Mouse (Mus musculus) kidney, postnatal 0 days (tissue): ENCODE measurements around the gene Nav1. TPM values are rescaled to one million over a fixed set of nuclear protein-coding genes. Genes with fewer than 3 reads are reported as not detected.
"Not testable (repeated sequence)": the region's sequence is repeated elsewhere in the genome, so short reads cannot be mapped to it uniquely, and the experiment has no call there.

ENCODE experiments used
- ATAC-seq: fragments of 200-750 bp; cut with Nextera tagmentation; replicated peaks from 2 replicates; pipeline ENCODE4 v1.8.0; 2017; ENCODE audit warnings: low read depth, moderate number of reproducible peaks, moderate TSS enrichment, moderate library complexity; ENCODE audit not compliant: low FRiP score
- DNase-seq: peaks from one replicate; pipeline ENCODE4 v3.0.0-alpha.2; 2016; ENCODE audit warnings: low spot score
- H3K27ac ChIP-seq: fragments of 300-500 bp; sonication (generic); 2 replicates; pipeline ENCODE4 v1.5.1; 2014; ENCODE audit warnings: mild to moderate bottlenecking
- H3K27me3 ChIP-seq: fragments of 300-500 bp; sonication (generic); 2 replicates; pipeline ENCODE4 v1.6.1; 2014; ENCODE audit warnings: low read length, mixed read lengths; ENCODE audit not compliant: insufficient read depth
- H3K36me3 ChIP-seq: fragments of 300-500 bp; sonication (generic); 2 replicates; pipeline ENCODE4 v1.6.1; 2014; ENCODE audit warnings: low read length, mixed read lengths; ENCODE audit not compliant: insufficient read depth
- H3K4me1 ChIP-seq: fragments of 300-500 bp; sonication (generic); replicated peaks from 2 replicates; pipeline ENCODE4 v1.6.1; 2014; ENCODE audit warnings: antibody characterized with exemption, low read length, mixed read lengths; ENCODE audit not compliant: insufficient read depth
- H3K4me2 ChIP-seq: fragments of 300-500 bp; sonication (generic); 2 replicates; pipeline ENCODE4 v1.6.1; 2014; ENCODE audit warnings: mild to moderate bottlenecking, low read length, moderate library complexity, mixed read lengths
- H3K4me3 ChIP-seq: fragments of 300-500 bp; sonication (generic); replicated peaks from 2 replicates; pipeline ENCODE4 v1.5.1; 2014; ENCODE audit warnings: low read depth, low read length
- H3K9ac ChIP-seq: fragments of 300-500 bp; sonication (generic); 2 replicates; pipeline ENCODE4 v1.6.1; 2014; ENCODE audit warnings: low read depth, low read length
- H3K9me3 ChIP-seq: fragments of 300-500 bp; sonication (generic); replicated peaks from 2 replicates; pipeline ENCODE4 v1.6.1; 2016; ENCODE audit warnings: low read length, inconsistent platforms, mixed read lengths
- CTCF ChIP-seq: IDR thresholded peaks from 2 replicates; pipeline ENCODE4 v1.5.1; 2016; ENCODE audit warnings: antibody characterized with exemption, low read depth, mild to moderate bottlenecking, moderate library complexity
- WGBS: fragments of 180-500 bp; shearing (Covaris S2); extraction: QIAGEN DNeasy Blood & Tissue Kit; methylation state at CpG from one replicate; pipeline ENCODE4 v1.1.7; 2014; 5-methylcytosine and 5-hydroxymethylcytosine counted together
- polyA plus RNA-seq: library from polyadenylated mRNA; unstranded; fragments of >200 nt; fragmentation: Nextera tagmentation; extraction: Ambion mirVana; gene quantifications from 2 replicates; pipeline ENCODE4 v1.2.1, GENCODE M21; 2015

Gene Nav1
- polyA plus RNA-seq, 1 experiment from 2014 or later, result 9.1 TPM

DNA sequence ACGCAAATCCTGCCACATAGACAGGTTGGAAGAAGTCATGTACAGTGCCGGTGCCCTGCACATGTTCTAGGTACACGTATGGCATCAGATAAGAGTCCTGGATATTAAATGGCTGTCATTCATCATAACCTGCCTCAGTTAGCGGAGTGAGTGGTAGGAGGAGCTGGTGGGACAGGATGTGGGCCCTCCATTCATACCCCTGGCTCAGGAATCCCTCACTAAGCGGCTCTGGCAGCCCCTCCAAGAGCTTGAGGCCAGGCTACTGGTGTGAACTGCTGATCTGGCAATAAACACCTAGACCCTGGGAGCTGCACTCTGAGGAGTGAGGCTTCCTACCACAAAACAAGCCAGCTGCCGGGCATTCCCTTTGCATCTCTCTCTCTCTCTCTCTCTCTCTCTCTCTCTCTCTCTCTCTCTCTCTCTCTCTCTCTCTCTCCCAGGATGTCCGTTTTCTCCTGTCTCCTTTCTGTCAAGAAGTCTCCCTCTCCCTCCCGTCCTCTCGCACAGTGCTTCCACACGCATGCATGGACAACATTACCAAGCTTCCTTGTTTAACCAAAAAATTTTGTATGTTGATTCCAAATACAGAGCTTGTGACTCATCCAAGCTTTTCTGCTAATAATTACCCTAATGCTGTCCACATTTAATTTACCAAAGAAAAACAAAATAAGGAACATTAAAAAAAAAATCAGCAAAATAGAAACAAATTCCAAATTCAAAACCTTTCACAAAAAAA lies 116.0 kb downstream of the Nav1 start:
- ATAC-seq (no peak), DNase-seq (no peak)
- H3K36me3 ChIP-seq, result no peaks in the 10 kb centered on the region
- H3K4me2 ChIP-seq, result no peak overlapping the region
- TF ChIP-seq CTCF, result no peak
- H3K27ac ChIP-seq, result no peak overlapping the region
- no peak overlapping the region for H3K4me3 ChIP-seq
- no peaks in the 10 kb centered on the region for H3K27me3 ChIP-seq
- WGBS, result 65% methylated on average over 10 of the region's 10 CpGs
- H3K4me1 ChIP-seq, result no peaks in the 10 kb centered on the region
- H3K9me3 ChIP-seq, result no peaks in the 10 kb centered on the region
- H3K9ac ChIP-seq, result no peak overlapping the region

DNA sequence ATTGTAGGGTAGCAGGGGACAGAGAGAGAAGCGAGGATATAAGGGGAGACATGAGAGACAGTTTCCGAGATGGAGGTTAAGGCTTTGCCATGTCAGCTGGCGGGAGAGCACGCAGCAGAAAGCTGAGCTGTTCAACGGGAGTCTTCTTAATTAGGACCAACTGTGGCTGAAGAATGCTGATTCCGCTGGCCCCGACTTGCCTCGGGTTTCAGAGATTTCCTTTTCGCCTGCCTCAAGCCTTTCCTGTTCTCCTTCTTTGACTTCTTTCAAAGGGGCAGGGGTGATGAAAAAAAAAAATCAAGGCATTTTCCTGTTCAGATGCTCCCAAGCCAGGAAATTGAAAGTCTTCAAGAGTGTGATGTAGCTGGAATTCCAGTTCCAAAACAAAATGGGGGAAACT lies 118.2 kb downstream of the Nav1 start:
- no peak for TF ChIP-seq CTCF
- Histone ChIP-seq H3K4me1 (no peaks in the 10 kb centered on the region), H3K36me3 (no peaks in the 10 kb centered on the region), H3K27ac (no peak overlapping the region), H3K27me3 (no peaks in the 10 kb centered on the region), H3K4me2 (no peak overlapping the region), H3K9me3 (no peaks in the 10 kb centered on the region), H3K4me3 (no peak overlapping the region), H3K9ac (no peak overlapping the region)
- 45% methylated on average over 9 of the region's 9 CpGs for WGBS
- no peak for DNase-seq
- no peak for ATAC-seq

DNA sequence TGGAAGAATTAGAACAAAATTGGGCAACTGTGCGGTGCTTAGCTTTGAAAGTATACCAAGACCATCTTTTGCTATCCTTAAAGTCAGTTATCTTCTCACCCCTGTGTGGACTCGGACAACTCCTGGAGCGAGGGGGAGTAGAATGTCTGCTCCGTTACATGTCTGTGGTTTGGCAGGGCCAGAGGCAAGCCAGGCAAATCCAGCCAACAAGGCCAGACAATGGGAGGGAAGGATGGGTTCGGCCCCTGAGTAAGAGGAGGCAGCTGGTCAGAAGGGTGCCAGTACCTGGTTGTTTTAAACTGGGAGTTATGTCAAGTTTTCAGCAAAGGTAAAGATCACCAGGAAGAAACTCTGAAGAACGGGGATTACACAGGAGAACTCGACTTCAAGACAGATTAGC lies 121.9 kb downstream of the Nav1 start:
- no peaks in the 10 kb centered on the region for H3K9me3 ChIP-seq
- 72% methylated on average over 7 of the region's 7 CpGs for WGBS
- H3K27ac ChIP-seq, result no peak overlapping the region
- no peak for TF ChIP-seq CTCF
- H3K36me3 ChIP-seq, result 0 out of 2 replicates have a peak, but pooled peaks cover 7% of the 10 kb centered on the region
- no peaks in the 10 kb centered on the region for H3K4me1 ChIP-seq
- ATAC-seq, result no peak
- no peak overlapping the region for H3K4me2 ChIP-seq
- no peak overlapping the region for H3K4me3 ChIP-seq
- no peaks in the 10 kb centered on the region for H3K27me3 ChIP-seq
- no peak for DNase-seq
- no peak overlapping the region for H3K9ac ChIP-seq

DNA sequence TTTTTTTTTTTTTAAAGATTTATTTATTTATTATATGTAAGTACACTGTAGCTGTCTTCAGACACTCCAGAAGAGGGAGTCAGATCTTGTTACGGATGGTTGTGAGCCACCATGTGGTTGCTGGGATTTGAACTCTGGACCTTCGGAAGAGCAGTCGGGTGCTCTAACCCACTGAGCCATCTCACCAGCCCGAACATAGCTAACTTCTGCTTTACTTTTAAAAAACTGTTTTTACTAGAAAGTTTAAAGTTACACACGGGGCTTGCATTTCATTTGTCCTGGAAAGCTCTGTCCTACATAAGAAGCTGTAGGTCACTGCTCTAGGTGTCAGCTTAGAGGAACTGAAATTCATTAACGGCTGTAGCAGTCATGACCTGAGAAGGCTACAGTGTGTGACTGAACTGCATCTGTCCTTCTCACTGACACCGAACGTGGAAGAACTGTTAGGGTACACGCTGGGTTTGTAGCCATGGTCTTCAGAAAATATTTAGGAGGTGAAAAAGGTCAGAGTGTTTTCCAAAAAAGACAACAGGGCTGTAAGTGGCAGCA lies 122.5 kb downstream of the Nav1 start:
- not testable (repeated sequence) for H3K36me3 ChIP-seq, H3K27ac ChIP-seq, H3K4me1 ChIP-seq, H3K9me3 ChIP-seq, H3K4me2 ChIP-seq, H3K27me3 ChIP-seq, DNase-seq, H3K4me3 ChIP-seq, ATAC-seq, H3K9ac ChIP-seq
- WGBS, result 45% methylated on average over 8 of the region's 9 CpGs

GRCm38 (mm10) chr1:135483971-135484370 lies 123.1 kb downstream of the Nav1 start:
- Histone ChIP-seq H3K27ac (no peak overlapping the region), H3K27me3 (no peaks in the 10 kb centered on the region), H3K4me2 (no peak overlapping the region), H3K4me3 (no peak overlapping the region), H3K4me1 (no peaks in the 10 kb centered on the region), H3K9me3 (no peaks in the 10 kb centered on the region), H3K36me3 (0 out of 2 replicates have a peak, but pooled peaks cover 7% of the 10 kb centered on the region), H3K9ac (no peak overlapping the region)
- no peak for TF ChIP-seq CTCF
- ATAC-seq (no peak), DNase-seq (no peak)
- 67% methylated on average over 6 of the region's 6 CpGs for WGBS

DNA sequence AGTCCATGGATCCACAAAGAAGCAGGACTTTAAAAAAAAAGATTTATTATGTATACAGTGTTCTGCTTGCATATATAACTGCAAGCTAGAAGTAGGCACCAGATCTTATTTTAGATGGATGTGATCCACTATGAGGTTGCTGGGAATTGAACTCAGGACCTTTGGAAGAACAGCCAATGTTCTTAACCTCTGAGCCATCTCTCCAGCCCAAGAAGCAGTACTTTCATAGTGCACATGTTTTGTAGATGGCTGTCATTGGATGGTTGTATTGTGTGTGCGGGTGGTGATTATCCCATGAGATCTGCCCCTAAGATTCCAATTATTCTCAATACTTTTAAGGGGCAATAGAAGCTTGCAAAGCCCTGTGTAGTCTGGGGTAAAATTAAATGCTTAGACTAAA lies 124.4 kb downstream of the Nav1 start:
- Histone ChIP-seq H3K9me3 (no peaks in the 10 kb centered on the region), H3K4me1 (no peaks in the 10 kb centered on the region), H3K4me3 (no peak overlapping the region), H3K36me3 (0 out of 2 replicates have a peak, but pooled peaks cover 7% of the 10 kb centered on the region), H3K27ac (no peak overlapping the region), H3K27me3 (no peaks in the 10 kb centered on the region), H3K9ac (no peak overlapping the region), H3K4me2 (no peak overlapping the region)
- ATAC-seq (no peak), DNase-seq (no peak)
- 95% methylated on average over 1 of the region's 1 CpGs for WGBS
- no peak for TF ChIP-seq CTCF
